Mouse (Mus musculus): ENCODE measurements around the gene Dbnl. TPM values are rescaled to one million over a fixed set of nuclear protein-coding genes. Genes with fewer than 3 reads are reported as not detected.

Gene Dbnl
- 52.9 TPM for polyA plus RNA-seq (2014; fragmentation: Illumina TruSeq; extraction: RNeasy Lipid Tissue Mini Kit (QIAGEN cat#74804); ENCODE audit: low read depth, low replicate concordance)

DNA sequence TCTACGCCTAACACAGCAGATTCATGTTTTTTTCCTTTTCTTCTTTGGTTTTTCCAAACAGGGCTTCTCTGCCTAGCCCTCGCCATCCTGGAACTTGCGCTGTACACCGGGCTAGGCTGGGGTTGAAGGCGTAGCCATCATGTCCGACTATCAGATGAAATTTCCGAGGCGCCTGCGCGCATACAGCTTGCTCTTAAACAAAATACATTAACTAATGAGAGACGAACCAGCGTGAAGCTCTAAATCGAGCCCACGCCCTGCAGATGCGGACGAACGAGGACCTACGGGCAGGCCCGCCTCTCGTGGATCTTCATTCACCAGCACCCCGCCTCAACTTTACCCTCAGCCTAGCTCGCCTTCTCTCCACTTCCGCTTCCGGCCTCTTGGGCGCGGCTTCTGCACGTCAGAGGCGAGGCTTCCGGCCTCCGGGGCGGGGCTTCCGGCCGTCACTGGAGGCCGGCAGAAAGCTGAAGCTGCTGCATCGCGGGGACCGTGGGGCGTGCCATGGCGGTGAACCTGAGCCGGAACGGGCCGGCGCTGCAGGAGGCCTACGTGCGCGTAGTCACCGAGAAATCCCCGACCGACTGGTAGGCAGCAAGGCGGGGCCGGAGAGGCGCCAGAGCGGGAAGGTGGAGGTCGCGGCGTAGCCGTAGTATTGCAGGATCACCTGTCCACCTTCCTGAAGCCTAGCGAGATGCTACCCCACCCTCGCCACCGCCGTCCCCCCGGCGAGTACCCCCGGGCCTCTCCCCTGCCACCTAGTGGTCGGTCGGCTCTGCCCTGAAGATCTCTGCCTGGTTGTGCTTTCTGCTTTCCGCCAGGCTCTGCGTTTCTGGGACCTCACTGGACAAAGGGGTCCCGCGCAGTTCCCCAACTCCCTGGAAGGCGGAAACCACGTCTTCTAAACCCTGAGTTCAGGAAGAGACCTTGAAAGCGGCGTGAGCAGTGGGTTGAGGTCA, at the start of gene Dbnl:
Gene Dbnl, plus strand, starts transcription at position 433 of the 959 bp plus-strand sequence.

GRCm38 (mm10) chr11:5761820-5762632, 26.3 kb upstream of the Dbnl start, which contains the start of gene Urgcp:
Gene Urgcp (minus strand): TSS chr11:5762376.

GRCm38 (mm10) chr11:5803551-5803981, 15.3 kb downstream of the Dbnl start, which contains the start of gene Pgam2:
Gene Pgam2 (minus strand): TSS chr11:5803733.

DNA sequence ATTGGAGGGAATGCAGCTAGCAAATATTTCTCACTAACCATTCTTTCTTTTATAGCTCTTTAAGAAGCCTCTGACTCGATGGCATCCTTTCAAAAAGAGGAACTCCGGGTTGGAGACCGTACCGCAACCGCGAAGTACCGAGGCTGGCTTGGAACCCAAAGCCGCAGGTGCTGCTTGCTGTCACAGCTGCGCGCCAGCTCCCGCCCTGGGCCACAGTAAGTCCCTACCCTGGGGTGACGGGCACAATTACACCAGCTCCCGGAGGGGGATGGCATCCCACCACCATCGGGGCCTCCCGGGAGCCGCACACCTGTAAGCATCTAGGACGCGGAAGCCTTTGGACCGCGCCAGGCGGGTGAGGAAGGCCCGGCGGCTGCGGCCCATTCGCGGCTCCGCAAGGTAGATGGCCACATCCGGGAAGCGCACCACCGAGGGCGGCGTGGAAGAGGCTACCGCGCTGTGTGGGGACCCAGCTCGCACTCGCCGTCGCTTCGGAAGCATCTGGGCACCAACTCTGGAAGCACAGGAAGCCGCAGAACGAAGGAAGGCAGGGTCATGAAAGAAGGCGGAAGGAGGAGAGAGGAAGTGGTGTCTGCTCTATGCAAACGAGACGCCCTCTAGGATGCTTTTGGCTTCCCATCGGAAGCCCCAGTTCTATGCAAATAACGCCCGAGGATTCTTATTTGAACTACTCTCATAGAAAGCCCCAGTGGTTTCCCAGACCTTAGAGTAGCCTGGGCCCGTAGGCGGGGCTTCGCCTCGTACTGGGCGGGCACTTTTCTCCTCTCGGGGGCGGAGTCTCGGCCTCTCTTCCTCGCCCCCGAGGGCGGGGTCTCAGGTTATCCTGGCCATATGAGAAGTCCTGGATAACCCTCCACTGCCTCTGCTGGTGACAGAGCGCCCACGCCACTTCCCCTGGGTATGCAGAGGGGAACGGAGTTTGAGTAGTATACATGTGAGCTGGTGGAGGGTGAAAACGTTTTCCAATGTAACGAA, 49.3 kb downstream of the Dbnl start, which contains the start of gene Polm:
Gene Polm, minus strand, starts transcription at position 766 of the 996 bp plus-strand sequence.

Other genes with a start within 250 kb of the Dbnl start
- gene Ccdc117, start 246.3 kb upstream of the Dbnl start, polyA plus RNA-seq (2014; fragmentation: Illumina TruSeq; extraction: RNeasy Lipid Tissue Mini Kit (QIAGEN cat#74804); ENCODE audit: low read depth, low replicate concordance), result 16.7 TPM
- gene Ankrd36, start 218.8 kb upstream of the Dbnl start, polyA plus RNA-seq (2014; fragmentation: Illumina TruSeq; extraction: RNeasy Lipid Tissue Mini Kit (QIAGEN cat#74804); ENCODE audit: low read depth, low replicate concordance), result 5.1 TPM
- 55.5 TPM for gene Mrps24, start 72.8 kb upstream of the Dbnl start, polyA plus RNA-seq (2014; fragmentation: Illumina TruSeq; extraction: RNeasy Lipid Tissue Mini Kit (QIAGEN cat#74804); ENCODE audit: low read depth, low replicate concordance)
- 17.5 TPM for gene Urgcp, start 26.1 kb upstream of the Dbnl start, polyA plus RNA-seq (2014; fragmentation: Illumina TruSeq; extraction: RNeasy Lipid Tissue Mini Kit (QIAGEN cat#74804); ENCODE audit: low read depth, low replicate concordance)
- 28.0 TPM for gene Pgam2, start 15.2 kb downstream of the Dbnl start, polyA plus RNA-seq (2014; fragmentation: Illumina TruSeq; extraction: RNeasy Lipid Tissue Mini Kit (QIAGEN cat#74804); ENCODE audit: low read depth, low replicate concordance)
- 13.6 TPM for gene Polm, start 49.5 kb downstream of the Dbnl start, polyA plus RNA-seq (2014; fragmentation: Illumina TruSeq; extraction: RNeasy Lipid Tissue Mini Kit (QIAGEN cat#74804); ENCODE audit: low read depth, low replicate concordance)
- 99.7 TPM for gene Aebp1, start 73.5 kb downstream of the Dbnl start, polyA plus RNA-seq (2014; fragmentation: Illumina TruSeq; extraction: RNeasy Lipid Tissue Mini Kit (QIAGEN cat#74804); ENCODE audit: low read depth, low replicate concordance)
- gene Pold2, start 89.8 kb downstream of the Dbnl start, polyA plus RNA-seq (2014; fragmentation: Illumina TruSeq; extraction: RNeasy Lipid Tissue Mini Kit (QIAGEN cat#74804); ENCODE audit: low read depth, low replicate concordance), result 26.6 TPM
- 1.3 TPM for gene Myl7, start 110.3 kb downstream of the Dbnl start, polyA plus RNA-seq (2014; fragmentation: Illumina TruSeq; extraction: RNeasy Lipid Tissue Mini Kit (QIAGEN cat#74804); ENCODE audit: low read depth, low replicate concordance)
- 2.7 TPM for gene Gck, start 161.6 kb downstream of the Dbnl start, polyA plus RNA-seq (2014; fragmentation: Illumina TruSeq; extraction: RNeasy Lipid Tissue Mini Kit (QIAGEN cat#74804); ENCODE audit: low read depth, low replicate concordance)
- 83.1 TPM for gene Ykt6, start 167.2 kb downstream of the Dbnl start, polyA plus RNA-seq (2014; fragmentation: Illumina TruSeq; extraction: RNeasy Lipid Tissue Mini Kit (QIAGEN cat#74804); ENCODE audit: low read depth, low replicate concordance)